In genomic region chr17:68560264-68560663, GRCm38 (mm10) we compare ENCODE assay signal across 16 mouse cellular contexts.
DNase-seq lines count a peak whose midpoint lies in the region; ATAC-seq lines count a peak whose summit lies in the region.
"Had no signal": no experiment of that assay in that cellular context is flagged by ENCODE, and none has a peak within 500 bp of the region (broad histone marks: within the 10 kb centered on the region; RNA-seq: fewer than 3 reads in every experiment).

No protein-coding gene starts in this region.

- ATAC-seq in neural tube, embryonic 15.5 days (ENCODE audit: low FRiP score) = 0 out of 2 replicates have a peak, but pooled peaks have one; percentile 28
- ATAC-seq in heart, embryonic 11.5 days (replicated peaks; ENCODE audit: insufficient number of reproducible peaks, low FRiP score, low TSS enrichment) = no peak
- ATAC-seq: liver, postnatal 0 days had no signal

- no peak overlapping the region for H3K4me2 ChIP-seq in neural tube, embryonic 15.5 days
- no peak overlapping the region for H3K4me2 ChIP-seq in heart, embryonic 11.5 days
- H3K4me2 ChIP-seq: limb, embryonic 15.5 days had no signal

- H3K4me3 ChIP-seq in neural tube, embryonic 15.5 days (replicated peaks) = no peak overlapping the region
- no peak overlapping the region for H3K4me3 ChIP-seq in heart, embryonic 11.5 days (ENCODE audit: low read depth, low read length)
- H3K4me3 ChIP-seq: limb, embryonic 15.5 days had no signal

- 30% methylated on average over 1 of the region's 1 CpGs for WGBS in neural tube, embryonic 15.5 days
- 49% methylated on average over 1 of the region's 1 CpGs for WGBS in heart, embryonic 11.5 days (ENCODE audit: insufficient replicate concordance)

- H3K36me3 ChIP-seq in neural tube, embryonic 15.5 days = no peaks in the 10 kb centered on the region
- H3K36me3 ChIP-seq in heart, embryonic 11.5 days (ENCODE audit: control insufficient read depth, insufficient read depth, low read length) = no peaks in the 10 kb centered on the region
- H3K36me3 ChIP-seq: limb, embryonic 15.5 days had no signal

- DNase-seq in cerebellum, adult 9-10 months = peak; percentile 6
- DNase-seq in cerebellum, postnatal 4 days (ENCODE audit: low spot score in 2 of 2) = no peak
- peak; percentile 3 for DNase-seq in layer of hippocampus, adult 11-12 months (ENCODE audit: low spot score)
- no peak for DNase-seq in layer of hippocampus, adult 9-10 months (ENCODE audit: low spot score)
- DNase-seq in neural tube, embryonic 10.5 days (ENCODE audit: extremely low spot score, low spot score) = no peak
- peak; percentile 58 for DNase-seq in retina, postnatal 1 day
- DNase-seq: embryo, embryonic 11 days; gastrocnemius, postnatal 25 days; heart, postnatal 14 days; kidney, adult 9 months; liver, postnatal 0 days; lung, postnatal 14 days; right cerebral cortex, postnatal 25 days had no signal

- H3K9ac ChIP-seq in neural tube, embryonic 15.5 days (replicated peaks) = no peak overlapping the region
- H3K9ac ChIP-seq in heart, embryonic 11.5 days (ENCODE audit: low read depth, low read length) = no peak overlapping the region
- H3K9ac ChIP-seq: limb, embryonic 15.5 days; liver, postnatal 0 days had no signal

- 0 out of 2 replicates have a peak, but pooled peaks cover 2% of the 10 kb centered on the region for H3K4me1 ChIP-seq in neural tube, embryonic 15.5 days
- no peaks in the 10 kb centered on the region for H3K4me1 ChIP-seq in heart, embryonic 11.5 days (ENCODE audit: control insufficient read depth, insufficient read depth, low read length)
- H3K4me1 ChIP-seq: limb, embryonic 15.5 days had no signal

- peak overlapping the region; percentile 43; the same call in 1 of the 2 replicates for H3K27ac ChIP-seq in neural tube, embryonic 15.5 days (replicated peaks)
- no peak overlapping the region for H3K27ac ChIP-seq in heart, embryonic 11.5 days (ENCODE audit: low read depth, low read length)
- H3K27ac ChIP-seq: limb, embryonic 15.5 days had no signal

- H3K27me3 ChIP-seq in neural tube, embryonic 15.5 days (replicated peaks) = no peaks in the 10 kb centered on the region
- no peaks in the 10 kb centered on the region for H3K27me3 ChIP-seq in heart, embryonic 11.5 days (ENCODE audit: control insufficient read depth, insufficient read depth, low read length)
- H3K27me3 ChIP-seq: limb, embryonic 15.5 days had no signal

- no peaks in the 10 kb centered on the region for H3K9me3 ChIP-seq in neural tube, embryonic 15.5 days (replicated peaks)
- no peaks in the 10 kb centered on the region for H3K9me3 ChIP-seq in heart, embryonic 11.5 days (replicated peaks; ENCODE audit: control insufficient read depth, low read length)
- H3K9me3 ChIP-seq: limb, embryonic 15.5 days had no signal

Comparison
In these comparisons a context has a peak if more than half of its experiments do, and no peak if none do; other contexts are left out.
1. DNase-seq: peak in cerebellum, adult 9-10 months (single experiment), layer of hippocampus, adult 11-12 months (single experiment) and retina, postnatal 1 day (single experiment); none in cerebellum, postnatal 4 days (0 of 2), layer of hippocampus, adult 9-10 months (single experiment) and neural tube, embryonic 10.5 days (single experiment).